Mouse (Mus musculus) lung, postnatal 36 days (tissue): ENCODE measurements around the gene Igsf10.

Source experiments
- DNase-seq: peaks from one replicate; pipeline ENCODE4 v3.0.0; 2022; ENCODE audit warnings: mixed read lengths

Igsf10 gene

DNA sequence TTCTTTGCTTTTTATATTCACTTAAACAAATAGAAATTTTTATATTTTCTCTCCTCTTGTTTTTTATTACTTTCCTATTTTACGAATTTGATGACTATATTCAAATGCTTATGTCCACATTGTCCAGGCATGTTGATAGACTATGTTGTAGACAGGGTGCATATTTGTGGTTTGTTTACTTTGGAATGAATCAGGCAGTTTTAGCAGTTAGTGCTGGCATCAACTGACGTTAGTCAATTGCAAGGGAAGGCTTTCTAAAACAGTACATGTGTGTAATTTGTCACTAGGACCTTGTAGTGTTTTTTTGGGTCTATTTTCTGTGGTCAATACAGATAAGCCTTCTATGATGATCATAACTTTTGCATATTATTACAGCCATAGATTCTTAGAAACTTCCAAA is 53.6 kb downstream of the Igsf10 start:
- no peak for DNase-seq

DNA sequence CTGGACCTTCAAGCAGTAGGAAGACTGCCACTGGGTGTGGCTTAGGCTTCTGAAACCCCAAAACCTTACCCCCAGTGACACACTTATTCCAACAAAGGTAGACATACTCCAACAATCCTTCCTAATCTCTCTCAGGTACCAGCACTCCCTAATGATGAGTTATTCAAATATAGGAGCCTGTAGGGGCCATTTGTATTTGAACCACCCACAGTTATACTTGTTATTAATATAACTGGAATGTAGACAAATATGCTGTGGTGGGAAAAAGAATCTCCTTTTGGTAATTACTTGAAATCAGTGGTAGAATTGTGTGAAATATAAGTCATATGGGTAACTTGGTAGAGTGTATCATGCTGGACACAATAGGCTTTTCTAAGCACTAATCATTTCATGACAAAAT is 65.6 kb downstream of the Igsf10 start:
- DNase-seq, result no peak

- DNase-seq, result no peak
Measured at GRCm38 (mm10) chr3:59278254-59278533, 66.0 kb downstream of the Igsf10 start.

- DNase-seq, result no peak
Measured at GRCm38 (mm10) chr3:59277502-59278253, 66.5 kb downstream of the Igsf10 start.

DNA sequence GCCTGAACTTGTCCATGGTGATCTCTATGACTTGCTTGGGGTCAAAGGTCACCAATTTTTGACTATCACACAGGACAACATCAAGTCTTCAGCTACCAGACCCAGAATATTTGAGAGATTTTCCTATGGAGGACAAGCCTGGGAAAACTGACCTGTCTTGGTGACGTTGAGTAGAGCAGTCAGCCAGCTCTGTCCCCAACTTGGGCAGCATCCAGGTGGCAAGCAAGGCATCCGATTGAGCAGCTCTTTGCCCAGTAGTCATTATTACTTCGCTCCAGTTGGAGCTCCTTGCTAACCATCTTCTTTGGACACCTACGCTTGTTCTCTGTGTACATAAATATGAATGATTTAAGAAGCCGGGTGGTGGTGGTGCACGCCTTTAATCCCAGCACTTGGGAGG is 73.4 kb downstream of the Igsf10 start:
- DNase-seq, result no peak
